Mouse (Mus musculus) heart, adult 2 months (tissue): Measurements from ENCODE around the gene Cd200r4.

Experiments
- CTCF ChIP-seq: fragments of 200-600 bp; IDR thresholded peaks from 2 replicates; pipeline ENCODE4 v1.8.1; 2022; ENCODE audit warnings: antibody characterized with exemption, mild to moderate bottlenecking, moderate library complexity
- EP300 ChIP-seq: fragments of 200-500 bp; IDR thresholded peaks from 2 replicates; pipeline ENCODE4 v1.6.1; 2011; ENCODE audit warnings: low read depth, low read length, control low read depth; ENCODE audit not compliant: insufficient read depth
- POLR2A ChIP-seq: fragments of 200-500 bp; IDR thresholded peaks from 2 replicates; pipeline ENCODE4 v1.6.1; 2011; ENCODE audit warnings: mild to moderate bottlenecking, low read depth, low read length, control low read depth; ENCODE audit not compliant: insufficient read depth

DNA sequence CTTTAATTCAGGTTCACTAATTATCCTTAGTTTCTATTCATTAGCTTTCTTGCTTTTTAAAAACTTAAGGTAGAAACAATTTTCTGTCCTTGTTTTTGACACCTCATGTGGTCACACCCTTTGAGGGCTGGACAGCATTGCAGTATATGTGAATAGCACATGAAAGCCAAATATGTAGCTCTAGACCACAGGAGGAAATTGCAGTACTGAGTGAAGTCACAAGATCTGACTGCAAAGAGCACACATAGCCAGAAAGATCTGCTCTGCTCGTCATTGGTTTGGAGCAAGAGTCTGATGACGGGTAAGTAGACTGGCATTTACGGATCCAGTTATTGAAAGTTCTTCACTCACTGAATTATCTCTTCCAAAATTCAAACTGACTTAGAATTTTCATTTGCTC, at the start of gene Cd200r4:
- TF ChIP-seq POLR2A: no peak
- no peak for TF ChIP-seq CTCF
- no peak for TF ChIP-seq EP300
